Mouse (Mus musculus): ENCODE data around the gene Duxf3. TPM values are rescaled to one million over a fixed set of nuclear protein-coding genes. Genes with fewer than 3 reads are reported as not detected.
"Not testable (repeated sequence)": the region's sequence is repeated elsewhere in the genome, so short reads cannot be mapped to it uniquely, and the experiment has no call there.

The Duxf3 gene
- not detected for total RNA-seq (2021)
- long read RNA-seq, experiment 1: 0 reads
- long read RNA-seq, experiment 2: 0 reads

DNA sequence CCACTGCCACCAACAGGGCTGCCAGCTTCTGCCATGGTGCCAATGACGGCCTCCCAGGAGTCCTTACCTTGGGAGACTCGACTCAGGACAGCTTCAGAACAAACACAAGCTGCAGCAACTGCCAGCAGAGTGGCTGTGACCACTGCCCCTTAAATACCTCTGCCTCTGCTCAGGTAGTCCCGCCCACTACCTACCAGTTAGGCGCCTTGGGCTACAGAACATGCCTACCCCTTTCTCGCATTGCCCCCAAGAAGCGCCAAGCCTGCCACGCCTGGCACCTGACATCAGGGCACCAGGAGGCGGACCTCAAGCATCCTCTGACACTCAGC lies at the start of gene Duxf3:
Gene Duxf3, minus strand, starts transcription at position 35 of the 329 bp plus-strand sequence.
- not testable (repeated sequence) for DNase-seq (ENCODE audit: low spot score)

DNA sequence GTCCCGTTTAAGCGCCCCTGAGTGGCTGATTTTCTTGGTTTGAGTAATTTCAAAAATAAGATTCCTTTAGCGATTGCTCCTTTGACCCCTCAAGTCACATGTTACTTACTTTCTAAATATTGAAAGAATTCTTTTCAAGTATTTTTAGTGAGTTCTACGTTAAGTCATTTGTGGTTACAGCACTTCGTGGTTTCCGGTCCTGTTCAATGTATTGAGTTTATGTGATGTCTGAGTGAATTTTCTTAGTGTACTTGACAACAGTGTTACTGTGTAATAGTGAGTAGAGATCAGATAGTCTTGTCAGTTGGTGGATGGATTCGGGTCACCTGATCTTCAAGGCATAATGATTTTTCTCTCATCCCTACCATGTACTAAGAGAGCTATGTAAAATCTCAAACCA lies 49.8 kb upstream of the Duxf3 start:
- no peak for DNase-seq (ENCODE audit: low spot score)

DNA sequence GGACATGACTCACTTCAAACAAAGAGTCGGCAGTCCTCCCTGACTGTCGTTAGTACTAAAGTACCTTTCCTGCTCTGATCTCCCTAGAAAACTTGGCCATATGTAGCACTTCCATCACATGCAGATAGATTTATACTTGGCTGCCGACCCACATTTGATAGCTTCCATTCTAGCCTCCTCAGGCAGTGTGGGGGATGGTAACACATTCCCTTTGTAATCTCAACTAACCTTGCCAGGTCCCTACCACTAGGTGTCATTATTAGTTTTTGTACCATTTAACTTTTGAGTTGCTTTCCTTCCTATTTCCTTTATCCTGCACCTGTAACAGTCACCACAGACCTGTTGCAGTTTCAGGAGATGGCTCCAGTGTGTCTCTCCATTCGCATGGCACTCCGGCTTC lies 26.0 kb upstream of the Duxf3 start:
- DNase-seq (ENCODE audit: low spot score): no peak

DNA sequence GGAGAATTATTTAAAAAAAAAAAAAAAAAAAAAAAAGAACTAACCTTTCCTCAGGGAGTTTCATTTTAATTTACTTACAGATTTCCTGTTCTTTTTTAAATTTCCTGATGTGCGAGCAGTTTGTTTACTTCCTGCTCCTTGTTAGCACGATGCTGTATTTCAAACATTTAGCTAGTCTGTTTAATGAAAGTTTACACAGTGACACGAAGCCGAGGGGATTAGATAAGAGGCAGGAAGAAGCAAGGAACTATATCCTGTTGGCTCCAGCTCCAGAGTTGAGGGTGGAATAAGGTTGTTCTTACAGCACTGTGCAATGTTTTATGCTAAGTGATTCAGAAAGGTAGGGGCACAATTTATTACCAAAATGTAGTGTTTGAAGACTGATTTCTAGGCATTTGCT lies 23.5 kb upstream of the Duxf3 start:
- no peak for DNase-seq (ENCODE audit: low spot score)

DNA sequence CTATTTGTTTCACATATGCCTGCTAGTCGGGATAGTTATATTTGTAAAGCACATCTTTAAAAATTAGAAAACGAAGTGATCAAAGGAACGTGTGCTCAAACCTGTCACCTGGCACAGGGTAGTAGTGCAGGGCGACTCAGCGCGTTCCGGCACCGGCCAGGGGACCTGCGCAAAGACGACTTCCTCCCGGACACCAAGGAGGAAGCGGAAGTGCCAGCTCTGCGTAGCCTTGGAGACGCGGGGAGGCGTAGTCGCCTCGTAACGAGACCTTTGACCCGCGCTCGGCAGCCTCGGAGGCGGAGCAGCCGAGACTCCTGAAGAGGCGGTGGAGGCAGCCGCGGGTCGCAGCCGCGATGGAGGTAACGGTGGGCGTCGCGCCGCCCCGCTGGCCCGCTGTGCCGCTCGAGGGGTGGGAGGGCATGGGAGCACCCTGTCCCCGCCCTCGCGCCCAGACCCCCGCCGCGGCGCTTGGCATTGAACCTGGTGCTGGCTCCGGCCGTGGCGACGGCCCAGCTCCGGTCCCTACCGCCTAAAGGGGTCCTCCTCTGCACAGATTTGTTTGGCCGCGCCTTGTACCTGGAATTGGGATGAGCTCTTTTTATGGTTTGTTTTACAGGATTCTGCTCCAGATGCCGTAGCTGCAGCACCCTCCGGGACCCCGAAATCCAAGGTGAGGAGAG lies 22.9 kb upstream of the Duxf3 start, which contains the start of gene Gcc2:
Gene Gcc2, plus strand, starts transcription at position 285 of the 680 bp plus-strand sequence.
- DNase-seq (ENCODE audit: low spot score): peak; percentile 95

DNA sequence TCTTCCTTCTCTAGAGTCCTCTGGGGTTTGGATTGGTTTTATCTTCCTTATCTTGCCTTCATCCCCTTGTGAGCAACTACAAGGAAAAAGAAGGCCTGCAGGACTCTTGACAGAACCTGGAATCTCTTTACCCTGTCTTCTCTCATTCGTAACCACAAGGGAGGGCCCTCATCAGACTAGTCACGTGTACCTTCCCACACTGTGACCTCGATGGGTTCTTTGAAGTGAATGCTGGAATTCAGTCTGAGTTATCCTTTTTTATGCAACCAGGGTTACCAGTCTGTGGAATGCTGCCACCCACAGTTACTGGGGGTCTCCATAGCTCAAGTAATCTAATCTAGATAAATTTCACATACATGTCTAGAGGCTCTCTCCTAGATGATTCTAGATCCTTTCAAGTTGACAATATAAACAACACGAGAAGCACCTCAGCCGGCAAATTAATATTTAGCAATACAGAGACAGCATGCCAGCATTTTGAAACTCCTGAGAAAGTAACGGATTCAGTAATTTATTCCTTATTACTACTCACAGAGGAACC lies 22.2 kb upstream of the Duxf3 start:
- DNase-seq (ENCODE audit: low spot score): no peak

DNA sequence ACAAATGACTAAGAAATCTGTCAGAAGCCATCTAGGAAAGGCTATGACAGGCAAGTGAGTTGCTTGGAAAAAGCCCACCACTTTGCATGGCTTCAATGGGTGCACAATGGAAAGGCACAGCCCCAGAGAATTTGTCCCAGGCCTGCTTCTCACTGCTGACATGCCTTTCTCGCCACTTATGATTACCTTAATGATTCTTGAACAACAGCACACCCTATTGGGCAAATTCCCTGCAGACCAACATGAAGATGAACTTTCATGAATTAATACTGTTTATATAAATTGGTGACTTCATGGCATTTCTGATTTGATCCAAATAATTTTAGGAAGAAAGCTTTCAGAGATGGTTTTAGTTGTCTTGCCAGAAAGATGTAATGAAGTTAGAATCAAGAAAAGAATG lies 17.1 kb upstream of the Duxf3 start:
- DNase-seq (ENCODE audit: low spot score): no peak

DNA sequence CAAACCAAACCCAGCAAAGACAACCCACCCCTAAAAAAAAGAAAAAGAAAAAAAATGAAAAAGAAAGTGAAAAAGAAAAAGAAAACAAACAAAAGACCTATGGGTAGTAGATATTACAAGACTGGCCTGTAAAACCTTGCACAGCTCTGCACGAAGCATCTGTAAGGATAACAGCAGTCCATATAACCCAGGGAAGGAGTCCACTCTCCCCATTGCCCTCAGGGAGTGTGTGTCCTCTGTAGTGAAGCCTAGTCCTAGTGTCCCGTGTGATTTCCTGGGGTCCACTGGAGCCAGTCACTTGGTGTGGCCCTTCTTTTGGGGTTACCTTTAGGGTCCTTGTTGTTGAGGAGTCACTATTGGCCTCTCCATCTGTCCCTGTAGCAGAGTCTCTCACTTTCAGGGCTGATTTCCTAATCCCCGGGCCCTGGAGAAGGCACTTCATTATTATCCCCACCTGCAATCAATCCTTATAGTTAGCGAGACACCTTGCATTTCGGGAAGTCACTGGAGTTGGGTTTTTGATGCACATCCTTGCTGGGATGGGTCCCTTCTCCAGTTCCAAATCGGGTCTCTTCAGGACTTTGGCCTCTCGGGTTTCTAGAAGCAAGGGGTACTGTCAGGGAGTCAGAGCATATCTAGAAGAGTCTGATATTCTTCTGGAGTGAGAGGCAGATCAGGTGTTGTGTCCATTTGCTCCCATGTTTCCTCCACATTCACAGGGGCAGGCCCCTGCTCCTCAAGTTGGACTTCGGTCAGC lies 6.7 kb upstream of the Duxf3 start:
- peak; percentile 70 for DNase-seq (ENCODE audit: low spot score)

DNA sequence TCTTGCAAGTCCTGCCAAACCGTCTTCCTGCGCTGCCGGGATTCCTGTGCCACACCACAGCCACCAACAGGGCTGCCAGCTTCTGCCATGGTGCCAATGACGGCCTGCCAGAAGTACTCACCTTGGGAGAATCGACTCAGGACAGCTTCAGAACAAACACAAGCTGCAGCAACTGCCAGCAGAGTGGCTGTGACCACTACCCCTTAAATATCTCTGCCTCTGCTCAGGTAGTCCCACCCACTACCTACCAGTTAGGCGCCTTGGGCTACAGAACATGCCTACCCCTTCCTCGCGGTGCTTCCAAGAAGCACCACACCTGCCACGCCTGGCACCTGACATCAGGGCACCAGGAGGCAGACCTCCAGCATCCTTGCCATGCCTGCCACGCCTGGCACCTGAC lies 4.1 kb upstream of the Duxf3 start, which contains the start of gene Gm4981:
Gene Gm4981, minus strand, starts transcription at position 89 of the 400 bp plus-strand sequence.
- DNase-seq (ENCODE audit: low spot score): no peak

DNA sequence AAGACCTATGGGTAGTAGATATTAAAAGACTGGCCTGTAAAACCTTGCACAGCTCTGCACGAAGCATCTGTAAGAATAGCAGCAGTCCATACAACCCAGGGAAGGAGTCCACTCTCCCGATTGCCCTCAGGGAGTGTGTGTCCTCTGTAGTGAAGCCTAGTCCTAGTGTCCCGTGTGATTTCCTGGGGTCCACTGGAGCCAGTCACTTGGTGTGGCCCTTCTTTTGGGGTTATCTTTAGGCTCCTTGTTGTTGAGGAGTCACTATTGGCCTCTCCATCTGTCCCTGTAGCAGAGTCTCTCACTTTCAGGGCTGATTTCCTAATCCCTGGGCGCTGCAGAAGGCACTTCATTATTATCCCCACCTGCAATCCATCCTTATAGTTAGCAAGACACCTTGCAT lies 2.5 kb upstream of the Duxf3 start:
- DNase-seq (ENCODE audit: low spot score): not testable (repeated sequence)

DNA sequence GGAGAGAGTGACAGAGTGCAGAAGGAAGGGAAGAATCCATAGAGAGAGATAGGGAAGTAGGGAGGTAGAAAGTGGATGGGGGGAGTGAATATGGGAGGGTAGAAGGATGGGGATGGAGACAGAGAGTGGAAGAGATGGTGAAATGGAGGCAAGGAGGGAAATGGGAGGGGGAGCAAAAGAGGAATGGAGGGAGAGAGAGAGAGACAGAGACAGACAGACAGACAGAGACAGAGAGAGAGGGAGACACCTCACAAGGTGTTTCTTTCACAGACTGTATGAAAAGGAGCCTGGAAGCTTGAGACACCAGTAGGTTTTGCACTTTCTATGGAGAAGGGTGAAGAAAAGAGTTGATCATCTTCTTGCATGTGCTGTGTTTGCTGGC lies 1.3 kb upstream of the Duxf3 start:
- not testable (repeated sequence) for DNase-seq (ENCODE audit: low spot score)

DNA sequence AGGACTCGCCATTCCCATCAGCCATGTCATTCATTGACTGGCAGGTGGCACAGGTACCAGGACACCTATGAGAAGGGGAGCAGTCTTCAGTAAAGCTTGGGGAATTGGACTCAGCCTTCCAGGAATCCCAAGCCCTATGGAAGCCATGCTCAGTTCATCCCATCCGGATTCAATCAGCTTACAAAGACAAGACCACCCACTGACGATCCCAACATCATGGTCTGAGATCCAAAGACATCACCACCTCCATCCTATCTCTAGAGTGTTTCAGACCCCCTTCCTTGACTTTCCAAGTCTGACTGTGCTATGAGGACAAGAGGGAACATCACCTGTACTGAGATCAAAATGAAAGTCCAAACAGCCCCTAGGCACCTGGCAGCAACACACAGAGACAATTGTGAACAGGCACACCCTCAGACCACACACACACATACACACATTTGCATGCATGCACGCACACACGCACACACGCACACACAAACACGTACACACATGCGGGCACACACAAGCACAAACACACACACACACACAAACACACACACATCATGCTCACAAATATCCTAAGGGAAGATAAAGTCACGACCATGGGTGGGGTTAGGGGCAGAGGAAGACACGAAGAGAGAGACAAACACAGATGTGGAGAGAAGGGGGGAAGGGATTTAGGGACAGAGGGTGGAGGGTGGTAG lies 722 bp upstream of the Duxf3 start:
- DNase-seq (ENCODE audit: low spot score): not testable (repeated sequence)

DNA sequence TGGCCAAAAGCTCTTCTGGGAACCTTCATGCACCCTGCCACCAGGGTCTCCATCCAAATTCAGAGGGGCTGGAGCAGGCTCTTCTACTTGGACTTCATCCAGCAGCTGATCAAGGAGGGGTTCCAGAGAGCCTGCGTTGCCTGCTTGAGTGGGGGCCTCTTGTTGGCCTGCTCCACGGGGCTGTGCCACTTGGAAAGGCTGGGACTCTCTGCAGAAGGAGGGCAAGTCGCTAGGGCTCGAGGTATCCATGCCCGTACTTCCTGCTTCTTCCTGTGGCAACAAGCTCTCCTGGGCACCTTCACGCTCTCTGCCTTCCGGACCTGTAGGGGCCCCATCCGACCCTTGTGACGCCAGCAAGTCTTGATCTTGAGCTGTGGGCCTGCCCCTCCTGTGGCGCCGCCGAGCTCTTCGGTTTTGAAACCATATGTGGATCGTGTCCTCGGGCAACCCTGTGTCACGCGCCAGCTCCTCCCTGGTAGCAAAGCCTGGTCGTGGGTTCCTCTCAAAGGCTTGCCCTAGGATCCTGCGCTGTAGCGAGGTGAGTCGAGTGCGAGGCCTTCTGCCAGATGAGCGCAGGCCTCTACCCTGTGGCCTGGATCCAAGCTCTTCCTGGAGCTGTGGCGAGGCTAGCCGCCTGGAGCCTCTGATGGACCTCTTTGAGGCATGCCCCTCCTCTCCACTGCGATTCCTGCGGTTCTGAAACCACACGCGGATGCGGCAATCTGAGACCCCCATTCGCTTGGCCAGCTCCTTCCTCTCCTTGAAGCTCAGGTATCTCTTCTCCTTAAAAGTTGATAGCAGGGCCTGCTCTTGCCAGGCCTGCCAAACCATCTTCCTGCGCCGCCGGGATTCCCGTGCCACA lies 465 bp downstream of the Duxf3 start:
- peak; percentile 85 for DNase-seq (ENCODE audit: low spot score)

DNA sequence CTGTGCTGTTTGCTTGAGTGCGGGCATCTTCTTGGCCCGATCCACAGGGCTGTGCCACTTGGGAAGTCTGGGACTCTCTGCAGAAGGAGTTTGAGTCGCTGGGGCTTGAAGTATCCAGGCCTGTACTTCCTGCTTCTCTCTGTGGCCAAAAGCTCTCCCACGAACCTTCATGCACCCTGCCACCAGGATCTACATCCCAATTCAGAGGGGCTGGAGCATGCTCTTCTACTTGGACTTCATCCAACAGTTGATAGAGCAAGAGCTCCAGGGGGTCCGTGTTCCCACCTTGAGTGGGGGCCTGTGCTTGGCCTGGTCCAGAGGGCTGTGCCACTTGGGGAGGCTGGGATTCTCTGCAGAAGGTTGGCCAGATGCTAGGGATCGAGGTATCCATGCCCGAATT lies 1.4 kb downstream of the Duxf3 start:
- peak; percentile 66 for DNase-seq (ENCODE audit: low spot score)

DNA sequence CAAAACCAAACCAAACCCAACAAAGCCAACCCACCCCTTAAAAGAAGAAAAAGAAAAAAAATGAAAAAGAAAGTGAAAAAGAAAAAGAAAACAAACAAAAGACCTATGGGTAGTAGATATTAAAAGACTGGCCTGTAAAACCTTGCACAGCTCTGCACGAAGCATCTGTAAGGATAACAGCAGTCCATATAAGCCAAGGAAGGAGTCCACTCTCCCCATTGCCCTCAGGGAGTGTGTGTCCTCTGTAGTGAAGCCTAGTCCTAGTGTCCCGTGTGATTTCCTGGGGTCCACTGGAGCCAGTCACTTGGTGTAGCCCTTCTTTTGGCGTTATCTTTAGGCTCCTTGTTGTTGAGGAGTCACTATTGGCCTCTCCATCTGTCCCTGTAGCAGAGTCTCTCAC lies 2.5 kb downstream of the Duxf3 start:
- DNase-seq (ENCODE audit: low spot score): not testable (repeated sequence)

DNA sequence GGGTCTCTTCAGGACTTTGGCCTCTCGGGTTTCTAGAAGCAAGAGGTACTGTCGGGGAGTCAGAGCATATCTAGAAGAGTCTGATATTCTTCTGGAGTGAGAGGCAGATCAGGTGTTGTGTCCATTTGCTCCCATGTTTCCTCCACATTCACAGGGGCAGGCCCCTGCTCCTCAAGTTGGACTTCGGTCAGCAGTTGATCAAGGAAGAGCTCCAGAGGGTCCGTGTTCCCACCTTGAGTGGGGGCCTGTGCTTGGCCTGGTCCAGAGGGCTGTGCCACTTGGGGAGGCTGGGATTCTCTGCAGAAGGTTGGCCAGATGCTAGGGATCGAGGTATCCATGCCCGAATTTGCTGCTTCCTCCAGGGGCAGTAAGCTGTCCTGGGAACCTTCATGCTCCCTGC lies 4.7 kb downstream of the Duxf3 start:
- DNase-seq (ENCODE audit: low spot score): not testable (repeated sequence)

DNA sequence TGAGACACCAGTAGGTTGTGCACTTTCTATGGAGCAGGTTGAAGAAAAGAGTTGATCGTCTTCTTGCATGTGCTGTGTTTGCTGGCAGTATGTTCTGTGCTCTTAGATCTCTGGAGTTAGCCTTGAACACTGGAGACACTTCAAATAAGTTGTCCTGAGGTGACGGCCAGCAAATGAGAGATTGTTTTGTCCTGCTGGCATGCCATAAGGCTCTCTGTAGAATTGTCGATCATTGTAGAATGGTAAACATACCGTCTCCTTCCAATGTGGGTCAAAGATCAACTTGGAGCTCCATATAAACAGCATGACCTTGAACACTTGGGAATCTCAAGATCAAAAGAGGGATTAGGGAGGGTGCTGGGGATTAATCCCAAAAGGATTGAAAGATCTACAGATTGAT lies 6.1 kb downstream of the Duxf3 start:
- DNase-seq (ENCODE audit: low spot score): not testable (repeated sequence)

DNA sequence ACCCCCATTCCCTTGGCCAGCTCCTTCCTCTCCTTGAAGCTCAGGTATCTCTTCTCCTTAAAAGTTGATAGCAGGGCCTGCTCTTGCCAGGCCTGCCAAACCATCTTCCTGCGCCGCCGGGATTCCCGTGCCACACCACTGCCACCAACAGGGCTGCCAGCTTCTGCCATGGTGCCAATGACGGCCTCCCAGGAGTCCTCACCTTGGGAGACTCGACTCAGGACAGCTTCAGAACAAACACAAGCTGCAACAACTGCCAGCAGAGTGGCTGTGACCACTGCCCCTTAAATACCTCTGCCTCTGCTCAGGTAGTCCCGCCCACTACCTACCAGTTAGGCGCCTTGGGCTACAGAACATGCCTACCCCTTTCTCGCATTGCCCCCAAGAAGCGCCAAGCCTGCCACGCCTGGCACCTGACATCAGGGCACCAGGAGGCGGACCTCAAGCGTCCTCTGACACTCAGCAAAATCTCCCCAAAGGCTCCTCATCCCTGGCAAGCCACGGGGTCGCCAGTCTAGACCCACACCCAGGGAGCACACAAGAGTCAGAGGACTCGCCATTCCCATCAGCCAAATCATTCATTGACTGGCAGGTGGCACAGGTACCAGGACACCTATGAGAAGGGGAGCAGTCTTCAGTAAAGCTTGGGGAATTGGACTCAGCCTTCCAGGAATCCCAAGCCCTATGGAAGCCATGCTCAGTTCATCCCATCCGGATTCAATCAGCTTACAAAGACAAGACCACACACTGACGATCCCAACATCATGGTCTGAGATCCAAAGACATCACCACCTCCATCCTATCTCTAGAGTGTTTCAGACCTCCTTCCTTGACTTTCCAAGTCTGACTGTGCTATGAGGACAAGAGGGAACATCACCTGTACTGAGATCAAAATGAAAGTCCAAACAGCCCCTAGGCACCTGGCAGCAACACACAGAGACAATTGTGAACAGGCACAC lies 7.4 kb downstream of the Duxf3 start, which contains the start of gene AW822073:
Gene AW822073, minus strand, starts transcription at position 104 of the 959 bp plus-strand sequence.
- not testable (repeated sequence) for DNase-seq (ENCODE audit: low spot score)

DNA sequence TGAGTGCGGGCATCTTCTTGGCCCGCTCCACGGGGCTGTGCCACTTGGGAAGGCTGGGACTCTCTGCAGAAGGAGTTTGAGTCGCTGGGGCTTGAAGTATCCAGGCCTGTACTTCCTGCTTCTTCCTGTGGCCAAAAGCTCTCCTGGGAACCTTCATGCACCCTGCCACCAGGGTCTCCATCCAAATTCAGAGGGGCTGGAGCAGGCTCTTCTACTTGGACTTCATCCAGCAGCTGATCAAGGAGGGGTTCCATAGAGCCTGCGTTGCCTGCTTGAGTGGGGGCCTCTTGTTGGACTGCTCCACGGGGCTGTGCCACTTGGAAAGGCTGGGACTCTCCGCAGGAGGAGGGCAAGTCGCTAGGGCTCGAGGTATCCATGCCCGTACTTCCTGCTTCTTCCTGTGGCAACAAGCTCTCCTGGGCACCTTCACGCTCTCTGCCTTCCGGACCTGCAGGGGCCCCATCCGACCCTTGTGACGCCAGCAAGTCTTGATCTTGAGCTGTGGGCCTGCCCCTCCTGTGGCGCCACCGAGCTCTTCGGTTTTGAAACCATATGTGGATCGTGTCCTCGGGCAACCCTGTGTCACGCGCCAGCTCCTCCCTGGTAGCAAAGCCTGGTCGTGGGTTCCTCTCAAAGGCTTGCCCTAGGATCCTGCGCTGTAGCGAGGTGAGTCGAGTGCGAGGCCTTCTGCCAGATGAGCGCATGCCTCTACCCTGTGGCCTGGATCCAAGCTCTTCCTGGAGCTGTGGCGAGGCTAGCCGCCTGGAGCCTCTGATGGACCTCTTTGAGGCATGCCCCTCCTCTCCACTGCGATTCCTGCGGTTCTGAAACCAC lies 8.3 kb downstream of the Duxf3 start:
- DNase-seq (ENCODE audit: low spot score): peak; percentile 75
